Mouse (Mus musculus): ENCODE data around the gene Utp14b. TPM values are rescaled to one million over a fixed set of nuclear protein-coding genes. Genes with fewer than 3 reads are reported as not detected.

Gene Utp14b
- total RNA-seq, 2 experiments from 2014 or later = 4.7 to 6.1 TPM

DNA sequence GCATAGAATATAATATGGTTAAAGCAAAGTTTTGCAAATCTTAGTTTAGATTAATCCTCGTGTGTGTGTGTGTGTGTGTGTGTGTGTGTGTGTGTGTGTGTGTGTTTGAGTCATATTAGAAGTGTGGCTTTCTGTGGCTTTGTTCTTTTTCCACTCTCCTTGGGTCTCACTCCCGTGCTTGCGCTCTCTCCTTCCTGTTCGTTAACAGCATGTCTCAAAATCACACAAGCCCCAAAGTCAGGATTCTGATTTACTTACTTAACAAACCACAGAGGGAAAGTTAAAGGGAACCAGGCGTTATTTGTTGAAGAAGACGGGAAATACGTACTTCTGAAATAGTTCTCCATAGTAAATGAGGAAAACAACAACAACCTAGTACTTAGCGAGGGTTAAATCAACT lies 26.3 kb downstream of the Utp14b start:
- no peak for DNase-seq (ENCODE audit: low spot score in 2 of 2)

DNA sequence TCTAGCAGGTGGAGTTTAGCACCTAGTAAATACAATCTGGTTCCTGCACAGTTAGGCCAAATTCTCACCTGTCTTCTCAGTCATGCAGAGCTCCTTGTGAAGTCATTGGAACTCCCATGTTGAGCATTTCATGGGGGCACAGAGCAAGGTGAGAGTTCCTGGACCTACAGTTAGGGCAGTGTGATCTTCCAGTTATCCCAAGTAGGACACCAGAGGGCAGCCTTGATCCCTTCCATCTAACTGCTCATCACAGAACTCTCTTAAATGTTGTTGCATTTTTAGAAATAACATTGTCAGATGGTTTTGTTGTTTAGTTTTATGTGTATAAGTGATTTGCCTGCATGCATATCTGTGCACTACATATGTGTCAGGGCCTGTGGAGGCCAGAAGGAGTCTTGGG lies 29.0 kb downstream of the Utp14b start:
- no peak for DNase-seq (ENCODE audit: low spot score in 2 of 2)

DNA sequence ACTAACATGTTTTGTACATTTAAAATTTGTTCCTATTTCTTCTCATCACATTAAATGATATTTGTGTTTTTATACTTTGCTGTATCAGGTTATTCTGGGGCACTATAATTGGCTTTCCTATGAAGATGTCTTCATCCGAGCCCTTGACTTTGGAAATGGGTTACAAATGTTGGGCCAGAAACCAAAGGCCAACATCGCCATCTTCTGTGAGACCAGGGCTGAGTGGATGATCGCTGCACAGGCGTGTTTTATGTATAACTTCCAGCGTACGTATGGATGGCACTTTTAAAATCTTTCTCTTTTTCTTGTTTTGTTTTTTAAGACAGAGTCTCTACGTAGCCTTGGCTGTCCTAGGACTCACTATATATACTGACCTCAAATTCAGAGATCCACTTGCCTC lies 30.3 kb downstream of the Utp14b start:
- no peak for DNase-seq (ENCODE audit: low spot score in 2 of 2)

DNA sequence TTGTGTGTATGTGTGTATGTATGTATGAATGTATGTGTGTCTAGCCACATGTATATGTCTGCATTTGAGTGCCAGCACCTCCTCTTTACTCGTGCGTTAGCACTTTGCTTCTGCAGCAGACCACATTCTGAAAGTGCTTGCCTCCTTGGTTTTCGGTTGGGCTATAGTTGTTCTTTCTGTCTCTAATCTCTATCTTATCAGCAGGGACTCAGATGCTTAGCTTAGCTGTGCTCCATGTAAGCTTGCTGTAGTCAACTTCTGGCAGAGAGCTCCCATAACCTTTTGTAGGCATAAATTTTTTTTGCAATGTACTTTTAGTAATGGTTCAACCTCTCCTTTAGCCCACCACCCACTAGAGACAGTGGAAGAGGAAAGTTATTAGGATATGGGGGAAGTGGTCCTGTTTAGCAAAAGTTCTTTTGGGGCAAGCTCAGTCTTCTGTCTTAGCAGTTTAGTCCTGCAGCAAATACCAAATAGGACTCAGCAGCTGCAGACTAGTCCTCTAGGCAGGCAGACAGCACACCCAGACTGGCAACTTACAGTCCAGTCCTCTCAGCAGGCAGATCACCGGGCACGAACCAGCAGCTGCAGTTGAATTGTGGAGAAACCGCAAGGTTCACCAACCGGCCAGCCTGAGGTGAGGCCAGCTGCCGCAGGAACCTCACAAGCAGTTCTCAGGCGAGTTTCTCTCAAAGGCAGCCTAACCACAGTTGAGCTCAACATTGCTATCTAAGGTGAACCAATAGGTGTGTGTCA lies 36.8 kb downstream of the Utp14b start:
- DNase-seq (ENCODE audit: low spot score in 2 of 2) = no peak

DNA sequence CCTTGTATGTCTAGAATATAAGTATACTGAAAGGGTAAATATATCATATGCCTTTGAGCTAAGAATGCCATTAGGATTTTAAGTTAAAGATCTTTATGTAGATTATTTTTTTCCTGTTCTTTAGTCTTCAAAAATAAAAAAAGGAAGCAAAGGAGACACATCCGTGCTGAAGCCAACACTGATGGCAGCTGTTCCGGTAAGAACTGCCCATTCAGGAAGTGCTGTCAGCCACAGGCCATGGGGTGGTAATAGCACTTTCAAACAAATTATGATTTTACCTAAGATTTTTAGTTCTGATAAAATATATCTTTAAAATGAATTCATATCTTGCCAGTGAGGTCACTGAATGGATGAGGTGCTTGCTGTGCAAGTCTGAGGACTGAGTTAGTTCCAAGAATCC lies 38.5 kb downstream of the Utp14b start:
- DNase-seq (ENCODE audit: low spot score in 2 of 2) = no peak

DNA sequence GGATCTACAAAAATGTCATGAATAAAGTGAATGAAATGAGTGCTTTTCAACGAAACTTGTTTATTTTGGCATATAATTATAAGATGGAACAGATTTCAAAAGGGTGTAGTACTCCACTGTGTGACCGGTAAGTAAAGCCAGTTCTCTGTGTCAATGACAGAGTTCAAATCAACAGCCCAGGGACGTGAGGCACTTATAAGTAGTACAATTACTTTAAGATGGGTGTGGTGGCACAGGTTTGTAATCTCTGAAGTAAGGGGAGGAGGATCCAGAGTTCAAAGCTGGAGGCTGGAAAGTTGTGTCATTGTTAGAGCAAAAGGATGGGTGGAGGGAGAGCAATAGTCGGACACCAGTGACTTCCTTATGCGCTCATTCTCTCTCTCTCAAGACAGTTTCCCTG lies 39.1 kb downstream of the Utp14b start:
- no peak for DNase-seq (ENCODE audit: low spot score in 2 of 2)

DNA sequence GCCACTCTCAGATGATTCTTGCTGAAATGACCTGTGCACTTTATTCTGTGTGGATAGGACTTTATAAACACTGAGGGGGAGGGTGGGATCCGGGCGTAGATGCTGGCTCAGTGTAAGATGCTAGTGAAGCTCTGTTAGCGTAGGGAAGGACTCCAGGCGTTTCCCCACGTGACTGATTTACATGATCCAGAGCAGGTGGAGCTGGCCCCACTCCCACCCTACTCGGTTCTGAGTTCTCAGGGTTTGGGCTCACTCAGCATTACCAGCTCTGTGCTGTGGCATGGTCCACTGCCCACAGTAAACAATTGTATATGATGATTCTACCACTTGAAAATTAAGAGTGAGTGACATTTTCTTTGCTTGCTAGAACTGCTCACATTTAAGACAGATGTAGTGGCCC lies 40.3 kb downstream of the Utp14b start:
- DNase-seq (ENCODE audit: low spot score in 2 of 2) = no peak

DNA sequence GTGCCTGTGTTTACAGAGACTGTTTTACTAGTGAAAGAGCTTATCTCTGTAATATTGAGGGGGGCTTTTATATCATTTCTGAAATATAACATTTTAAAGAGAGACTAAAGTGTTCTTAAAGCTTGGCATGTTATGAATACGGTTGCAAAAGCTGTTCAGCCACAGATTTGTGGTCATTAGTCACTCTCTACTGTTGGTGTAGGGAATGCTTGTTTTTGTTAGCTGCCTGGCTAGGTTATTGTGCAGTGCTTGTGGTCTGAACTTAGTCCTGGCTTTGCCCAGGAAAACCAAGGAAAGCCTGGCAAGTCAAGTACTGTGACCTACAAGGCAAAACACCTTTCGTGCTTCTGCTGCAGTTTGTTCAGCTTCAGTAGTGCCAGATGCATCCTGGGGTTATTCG lies 43.9 kb downstream of the Utp14b start:
- DNase-seq (ENCODE audit: low spot score in 2 of 2) = no peak

DNA sequence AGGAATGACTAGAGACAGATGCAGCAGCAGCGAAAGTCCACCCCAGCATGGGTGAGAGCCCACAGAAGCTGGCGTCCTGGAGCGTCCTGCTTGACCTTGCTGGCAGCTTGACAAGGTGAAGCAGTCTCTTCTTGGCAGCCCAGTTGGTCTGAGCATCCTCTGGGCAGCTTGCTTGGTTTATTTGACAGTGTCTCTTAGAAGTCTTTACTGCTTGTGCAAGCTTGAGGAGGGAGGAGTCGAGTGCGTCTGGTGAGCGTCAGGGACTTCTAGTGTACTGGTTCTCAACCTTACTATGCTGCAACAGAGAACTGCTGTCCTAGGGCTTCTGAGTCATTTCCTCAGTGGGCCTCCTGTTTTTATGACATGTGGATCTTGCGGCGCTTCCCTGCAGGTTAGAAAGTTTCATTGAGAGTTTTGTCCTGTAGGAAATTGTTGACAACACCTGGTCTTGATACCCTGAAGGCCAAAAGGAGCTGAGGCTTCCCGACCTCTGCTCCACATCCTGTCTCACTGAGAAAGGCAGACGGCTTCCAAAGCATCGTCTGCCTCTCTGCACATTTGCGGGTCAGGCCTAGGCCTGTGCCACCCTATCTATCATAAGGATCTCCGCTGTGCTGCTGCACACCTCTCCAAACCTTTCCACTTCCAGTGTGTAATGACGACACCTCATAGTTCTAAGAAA lies 44.6 kb downstream of the Utp14b start:
- no peak for DNase-seq (ENCODE audit: low spot score in 2 of 2)

DNA sequence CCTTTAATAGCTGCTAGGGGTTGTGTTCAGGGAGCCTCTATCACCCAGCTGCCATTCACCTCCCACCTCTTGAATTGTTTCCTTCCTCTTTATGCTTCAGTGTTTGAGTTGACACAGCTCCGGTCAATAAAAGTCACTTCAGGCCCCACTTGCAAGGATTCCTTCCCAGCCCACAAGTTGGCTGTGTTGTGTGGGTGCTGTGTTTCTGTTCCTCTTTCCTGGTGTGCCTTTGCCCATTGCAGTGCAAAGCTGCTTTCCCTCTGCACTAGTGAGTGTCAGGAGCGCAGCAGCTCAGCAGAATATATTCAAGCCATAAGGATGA lies 45.1 kb downstream of the Utp14b start:
- DNase-seq (ENCODE audit: low spot score in 2 of 2) = no peak

DNA sequence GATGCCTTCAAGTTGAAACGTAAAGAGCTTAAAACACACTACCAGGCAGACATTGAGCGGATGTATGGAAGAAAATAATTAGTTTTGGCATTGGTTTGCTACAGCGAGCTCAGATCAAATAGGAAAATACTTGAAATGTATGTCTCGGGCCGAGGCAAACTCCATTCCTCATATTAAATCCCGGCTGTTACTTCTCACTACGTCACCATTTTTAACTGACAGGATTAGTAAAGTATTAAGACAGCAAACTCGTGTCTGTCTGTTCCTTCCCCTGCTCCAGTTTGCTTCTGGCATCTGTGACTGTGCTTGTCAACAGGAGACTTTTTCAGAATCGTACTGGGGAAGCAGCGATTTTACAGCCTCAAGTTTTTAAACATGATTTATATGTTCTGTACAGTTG lies 48.5 kb downstream of the Utp14b start:
- DNase-seq (ENCODE audit: low spot score in 2 of 2) = no peak

DNA sequence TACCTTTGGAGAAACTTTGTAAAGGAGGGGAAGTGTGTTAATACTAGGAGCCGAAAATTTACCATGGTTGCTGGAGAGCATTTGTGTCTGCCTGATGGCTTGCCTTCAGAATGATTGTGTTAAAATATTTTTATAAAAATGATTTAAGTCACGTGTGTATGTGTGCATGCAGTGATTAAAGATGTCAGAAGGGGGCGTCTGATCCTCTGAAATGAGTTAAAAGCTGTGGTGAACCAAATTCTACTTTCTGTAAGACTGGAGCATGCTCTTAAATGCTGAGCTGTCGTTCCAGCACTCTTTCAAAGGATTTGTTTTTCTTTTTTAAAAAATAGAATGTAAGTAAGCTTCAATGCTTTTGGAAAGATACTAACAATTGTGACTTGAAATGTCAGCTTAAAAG lies 49.4 kb downstream of the Utp14b start:
- no peak for DNase-seq (ENCODE audit: low spot score in 2 of 2)

DNA sequence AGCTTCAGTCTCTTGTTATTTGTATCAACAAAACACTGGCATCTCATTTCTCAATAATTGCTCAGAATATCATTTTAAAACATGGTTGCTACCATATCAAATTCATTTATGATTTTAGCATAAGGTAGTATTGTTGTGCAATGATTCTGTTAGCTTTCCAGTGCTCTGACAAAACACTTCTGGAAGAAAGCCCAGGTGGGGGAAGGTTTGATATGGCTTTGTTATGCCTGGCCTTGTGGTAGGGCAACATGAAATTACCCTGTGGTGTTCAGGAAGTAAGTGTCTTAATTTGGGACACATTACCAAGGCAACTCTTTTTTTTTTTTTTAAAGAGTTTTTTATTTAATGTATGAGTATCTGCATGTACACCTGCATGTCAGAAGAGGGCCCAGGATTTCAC lies 52.2 kb downstream of the Utp14b start:
- no peak for DNase-seq (ENCODE audit: low spot score in 2 of 2)

DNA sequence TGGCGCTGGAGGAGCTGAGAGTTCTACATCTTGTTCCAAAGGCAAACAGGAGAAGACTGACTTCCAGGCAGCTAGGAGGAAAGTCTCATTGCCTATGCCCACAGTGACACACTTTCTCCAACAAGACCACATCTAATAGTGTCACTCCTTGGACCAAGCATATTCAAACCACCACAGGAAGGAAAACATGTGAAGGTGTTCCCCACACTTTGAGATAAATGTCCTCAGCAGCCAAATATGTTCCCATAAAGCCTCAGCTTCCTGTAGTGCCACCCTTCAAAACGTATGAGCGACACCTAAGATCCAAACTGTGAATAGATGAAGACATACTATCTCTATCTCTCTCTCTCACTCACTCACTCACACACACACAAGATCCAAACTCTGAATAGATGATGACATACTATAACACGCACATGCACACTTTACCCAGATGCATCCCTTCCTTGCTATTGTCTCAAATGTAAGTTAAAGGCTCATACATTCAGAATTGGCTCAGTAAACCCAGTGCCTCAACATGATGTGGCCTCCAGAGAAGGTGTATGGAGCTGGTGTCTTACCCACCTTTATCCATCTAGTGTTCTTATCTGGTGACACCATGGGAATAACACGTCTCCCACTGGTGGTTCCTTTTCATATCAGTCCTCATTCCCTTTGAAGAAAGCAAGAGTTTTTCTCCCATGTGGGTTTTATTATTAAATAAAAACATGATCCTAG lies 52.9 kb downstream of the Utp14b start:
- DNase-seq (ENCODE audit: low spot score in 2 of 2) = no peak

Other genes with a start within 250 kb of the Utp14b start
- gene Farsb, start 169.1 kb upstream of the Utp14b start, total RNA-seq (2021) = 10 to 100 TPM; 57.1 to 57.2 TPM
- gene Mogat1, start 147.0 kb upstream of the Utp14b start, total RNA-seq (2021) = under 1 TPM; 0.54 to 0.59 TPM
- gene BC035947, start 145.9 kb upstream of the Utp14b start, total RNA-seq (2021) = under 1 TPM; 0.17 to 0.39 TPM
- 10 to 100 TPM; 17.9 to 19.7 TPM for gene Acsl3, start 213 bp upstream of the Utp14b start, total RNA-seq (2021)
- gene Kcne4, start 158.7 kb downstream of the Utp14b start, total RNA-seq (2021) = 1 to 10 TPM; 6.9 to 7.7 TPM